Mouse (Mus musculus) embryo, embryonic 10 days (tissue): ENCODE measurements around the gene Akna.

Source experiments
- DNase-seq: peaks from one replicate; pipeline ENCODE4 v3.0.0-alpha.2; 2015; ENCODE audit warnings: low spot score

Gene Akna

DNA sequence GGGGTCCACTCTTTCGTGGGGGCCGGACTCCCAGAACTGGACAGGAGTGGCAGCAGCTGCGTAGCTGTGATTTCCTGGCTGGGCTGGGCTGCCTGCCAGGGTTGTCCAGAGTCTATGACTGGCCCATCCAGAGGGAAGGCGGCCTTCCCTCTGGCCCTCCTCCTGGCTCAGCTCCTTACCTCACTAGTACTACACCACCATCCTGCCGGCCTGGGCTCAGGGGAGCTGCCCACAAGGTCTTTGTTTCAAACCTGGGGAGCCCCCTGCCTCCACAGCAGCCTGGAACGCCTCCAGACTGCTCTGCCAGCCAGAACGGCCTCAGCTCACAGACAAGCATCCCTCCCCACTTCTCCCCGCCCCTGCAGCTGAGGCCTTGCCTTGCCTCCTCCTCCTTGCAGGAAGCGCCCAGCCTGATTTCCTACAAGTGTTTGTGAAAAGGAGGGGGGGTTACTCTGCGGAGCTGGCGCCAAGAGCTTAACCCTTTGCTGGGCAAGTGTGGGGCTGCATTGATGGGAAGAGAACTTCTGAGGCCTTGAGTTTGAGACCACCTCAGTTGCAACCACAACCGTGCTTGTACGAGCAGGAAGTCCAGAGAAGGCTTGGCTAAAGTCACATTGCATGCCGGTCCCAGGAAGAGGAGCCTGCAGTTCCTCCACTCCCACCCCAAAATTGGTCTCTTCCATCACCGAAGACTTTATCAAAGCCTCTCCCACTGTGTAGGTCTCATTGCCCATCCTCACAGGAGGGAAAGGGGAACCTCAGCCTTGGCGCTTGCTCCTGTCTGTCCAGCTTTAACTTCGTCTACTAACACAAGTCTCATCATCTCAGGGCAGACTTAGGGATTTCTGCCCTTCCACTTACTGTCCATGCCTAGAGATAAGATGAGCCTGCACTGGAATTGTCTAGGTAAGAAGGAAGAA, at the start of gene Akna:
TSS of gene Akna (minus strand) at position 315 of the 920 bp plus-strand sequence.
- DNase-seq, result peak; percentile 80

DNA sequence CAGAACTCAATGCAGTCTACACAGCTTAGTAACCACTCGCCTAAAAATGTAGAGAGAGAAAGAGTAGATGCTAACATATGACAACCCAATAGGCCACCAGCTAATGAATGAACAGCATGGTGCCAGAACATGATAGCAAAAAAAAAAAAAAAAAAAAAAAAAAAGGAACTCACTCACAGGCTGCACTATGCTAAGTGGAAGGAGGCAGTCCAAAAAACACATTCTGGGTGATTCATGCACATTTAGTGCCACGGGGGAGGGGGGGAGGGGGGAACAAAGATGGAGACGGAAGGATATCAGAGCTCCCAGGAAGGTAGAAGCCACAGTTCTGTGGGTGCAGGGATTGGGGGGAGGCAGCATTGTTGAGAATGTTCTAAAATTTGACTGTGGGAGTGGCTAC, 49.4 kb upstream of the Akna start:
- no peak for DNase-seq

DNA sequence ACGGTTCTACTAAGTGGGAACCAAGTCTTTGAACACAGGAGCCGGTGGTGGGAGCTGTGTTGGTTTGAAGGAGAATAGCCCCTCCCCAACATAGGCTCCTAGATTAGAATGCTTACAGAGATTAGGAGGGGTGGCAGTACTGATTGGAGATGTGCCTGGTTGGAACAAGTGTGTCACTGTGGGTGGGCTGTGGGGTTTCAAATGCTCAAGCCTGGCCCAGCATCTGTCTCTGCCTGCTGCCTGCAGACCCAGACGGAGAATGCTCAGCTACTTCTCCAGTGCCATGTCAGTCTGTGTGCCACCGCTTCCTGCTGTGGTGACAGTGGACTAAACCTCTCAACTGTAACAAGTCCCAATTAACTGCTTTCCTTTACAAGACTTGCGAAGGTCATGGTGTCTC, 47.4 kb upstream of the Akna start:
- no peak for DNase-seq

DNA sequence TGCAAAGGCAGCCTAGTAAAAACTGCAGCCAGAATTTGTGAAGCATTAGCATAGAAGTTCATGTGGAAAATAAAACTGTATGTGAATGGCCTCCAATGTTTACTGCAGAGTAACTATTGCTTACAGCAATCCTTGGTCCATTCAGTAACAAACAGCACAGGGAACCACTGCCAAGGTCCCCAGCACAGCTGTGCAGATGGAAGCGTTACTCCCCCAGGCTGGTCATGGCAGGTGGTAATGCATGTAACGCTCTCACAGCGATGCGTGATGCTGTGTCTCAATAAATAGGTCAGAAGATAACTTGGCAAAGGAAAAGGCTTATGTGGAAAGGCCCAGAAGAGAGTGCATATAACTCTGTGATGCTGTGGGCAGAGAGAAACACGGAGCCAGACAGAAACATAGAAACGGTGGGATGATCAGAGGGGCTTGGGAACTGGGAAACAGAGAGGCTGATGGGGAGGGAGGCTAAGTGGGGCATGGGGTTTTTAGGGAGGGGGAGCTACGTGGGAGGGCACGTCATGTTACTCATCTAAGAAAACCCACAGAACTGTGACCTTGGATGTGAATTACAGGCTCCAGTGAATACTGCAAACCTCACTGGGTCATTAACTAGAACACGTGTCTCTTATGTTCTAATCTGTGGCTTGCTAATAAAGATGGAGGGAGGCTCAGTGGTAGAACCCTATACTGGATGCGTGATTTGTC, 41.4 kb upstream of the Akna start:
- DNase-seq, result no peak

DNA sequence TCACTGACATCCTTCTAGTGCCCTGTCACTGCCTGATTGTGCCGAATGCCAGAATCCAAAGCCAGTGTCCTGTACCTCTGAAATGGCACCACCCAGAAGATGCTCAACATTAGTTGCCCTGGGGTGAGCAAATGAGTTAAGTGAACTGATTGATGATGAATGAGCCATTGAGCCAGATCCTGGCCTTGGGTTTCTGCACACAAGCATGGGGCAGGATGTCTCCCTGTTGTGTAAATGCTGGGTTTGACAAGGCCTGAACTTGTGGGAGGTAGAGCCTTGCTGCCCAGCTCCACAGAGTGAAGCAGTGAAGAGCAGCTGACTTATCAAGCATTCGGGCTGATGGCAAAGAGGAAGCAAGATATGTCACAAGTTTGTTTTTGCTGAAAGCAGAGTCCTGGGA, 39.9 kb upstream of the Akna start:
- DNase-seq, result no peak

DNA sequence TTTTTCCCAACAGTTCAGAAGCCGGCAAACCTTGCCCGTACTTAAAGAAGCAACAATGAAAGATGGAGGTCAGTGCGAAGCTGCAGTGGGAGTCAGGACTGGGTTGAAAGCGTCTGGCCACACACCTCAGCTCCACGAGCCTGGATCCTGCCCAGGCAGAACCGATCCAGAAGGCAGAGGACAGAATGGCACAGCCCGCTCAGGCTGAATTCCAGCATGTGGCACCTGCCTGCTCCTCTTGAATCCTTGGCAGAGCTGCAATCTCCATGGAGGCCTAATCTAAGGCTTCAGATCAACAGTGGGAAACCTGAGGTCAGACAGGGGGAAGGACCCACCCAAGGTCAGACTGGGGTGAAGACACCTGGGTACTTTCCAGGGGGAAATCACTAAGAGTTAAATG, 38.5 kb upstream of the Akna start:
- no peak for DNase-seq

DNA sequence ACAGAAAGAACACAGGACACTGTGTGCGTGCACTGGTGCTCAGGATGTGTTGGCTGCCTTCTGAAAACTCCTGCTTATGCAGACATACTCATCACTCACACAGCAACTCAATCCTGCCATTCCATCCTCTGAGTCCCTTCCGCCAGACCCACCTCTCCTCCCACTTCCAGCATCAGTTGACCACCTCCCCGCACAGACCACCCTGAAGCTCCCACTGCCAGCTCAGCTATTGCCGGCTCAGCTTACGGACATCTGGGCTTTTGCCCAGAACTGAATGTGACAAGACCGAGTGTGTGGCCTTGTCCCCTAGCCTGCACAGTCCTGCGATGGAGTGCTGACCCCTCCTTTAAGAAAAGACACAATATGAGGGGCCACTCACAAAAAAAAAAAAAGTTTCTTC, 37.1 kb upstream of the Akna start:
- peak; percentile 31 for DNase-seq

DNA sequence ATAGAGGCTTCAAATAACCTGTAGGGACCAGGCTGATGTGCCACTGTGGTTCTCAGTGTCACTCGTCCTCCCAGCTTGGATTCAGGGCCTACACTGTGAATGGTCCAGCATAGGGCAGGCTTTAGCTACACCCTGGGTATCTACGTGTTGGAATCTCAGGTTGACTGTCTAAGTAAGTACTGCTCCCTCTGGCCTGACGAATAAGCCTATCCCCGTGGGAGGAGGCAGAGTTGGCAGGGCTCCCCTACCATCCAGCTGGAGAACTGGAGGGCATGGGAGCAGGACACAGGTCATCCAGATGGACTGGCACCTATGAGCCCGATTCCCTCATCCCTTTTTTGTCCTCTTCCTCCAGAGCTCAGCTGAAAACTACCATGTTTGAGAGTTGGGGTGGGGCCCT, 34.8 kb upstream of the Akna start:
- DNase-seq, result no peak

DNA sequence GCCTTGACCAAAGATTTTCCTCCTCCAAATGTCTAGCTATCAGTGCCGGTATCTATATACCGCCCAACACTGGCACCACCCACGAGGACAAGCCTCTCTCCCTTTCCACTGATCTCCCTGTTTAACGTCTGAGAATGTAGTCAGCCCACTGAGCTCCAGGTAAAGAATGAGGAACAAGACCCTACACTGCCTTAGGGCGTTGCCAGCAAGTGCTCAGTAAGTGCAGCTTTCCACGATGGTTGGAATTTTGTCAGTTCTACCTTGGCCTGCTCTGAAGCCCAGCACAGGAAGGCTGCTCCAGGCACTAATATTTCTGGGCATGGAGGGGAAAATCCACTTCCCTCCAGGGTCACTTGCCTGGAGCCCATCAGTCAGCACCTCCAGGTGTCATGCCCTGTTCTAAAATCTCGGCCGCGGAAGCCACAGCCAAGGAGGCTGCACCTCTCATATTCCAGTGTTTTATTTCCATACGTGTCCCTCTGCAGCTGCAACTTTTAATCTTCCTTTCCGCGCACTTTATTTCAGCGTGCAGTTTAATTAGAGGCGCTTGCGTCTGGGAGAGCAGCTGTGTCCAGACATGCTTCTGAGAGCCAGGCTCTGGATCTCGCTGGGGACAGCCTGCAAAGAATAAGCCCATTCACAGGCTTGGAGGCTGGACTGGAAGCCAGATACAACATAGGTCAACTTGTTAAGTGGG, 34.1 kb upstream of the Akna start:
- DNase-seq, result no peak

DNA sequence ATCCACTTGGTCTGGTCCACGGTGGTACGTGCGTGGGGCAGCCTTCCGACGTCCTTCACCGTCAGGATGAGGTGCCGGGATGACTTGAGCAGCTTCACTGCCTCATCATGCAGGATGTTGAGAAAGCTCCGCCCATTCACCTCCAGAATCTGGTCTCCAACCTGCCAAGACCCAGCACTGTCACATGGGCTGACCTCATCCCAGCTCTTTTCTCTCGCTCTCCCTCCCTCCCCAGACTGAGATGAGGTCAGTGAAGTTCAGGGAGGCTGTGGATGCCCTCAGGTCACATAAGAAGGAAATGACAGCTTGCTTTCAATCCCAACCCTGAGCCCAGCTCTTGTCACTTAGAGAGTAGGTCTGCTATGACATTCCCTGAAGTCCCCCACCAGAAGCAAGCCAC, 32.2 kb upstream of the Akna start:
- DNase-seq, result peak; percentile 35

DNA sequence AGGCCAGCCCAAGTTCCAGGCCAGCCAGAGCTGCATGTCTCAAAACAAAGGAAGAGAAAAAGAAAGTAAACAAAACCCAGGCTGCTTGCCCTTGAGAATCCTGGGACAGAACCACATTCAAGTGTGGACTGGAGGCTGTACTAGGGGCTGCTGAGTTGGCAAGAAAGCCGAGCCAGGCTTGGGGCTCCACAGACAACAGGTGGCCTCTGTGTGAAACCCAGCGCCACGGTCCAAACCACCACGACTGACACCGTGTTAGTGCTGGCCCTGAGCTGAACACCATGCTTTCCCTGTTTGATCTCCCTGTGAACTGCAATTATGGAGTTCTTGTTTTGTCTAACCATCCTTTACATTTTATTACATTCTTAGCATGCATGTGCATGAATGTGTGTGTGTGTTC, 27.9 kb upstream of the Akna start:
- DNase-seq, result no peak

DNA sequence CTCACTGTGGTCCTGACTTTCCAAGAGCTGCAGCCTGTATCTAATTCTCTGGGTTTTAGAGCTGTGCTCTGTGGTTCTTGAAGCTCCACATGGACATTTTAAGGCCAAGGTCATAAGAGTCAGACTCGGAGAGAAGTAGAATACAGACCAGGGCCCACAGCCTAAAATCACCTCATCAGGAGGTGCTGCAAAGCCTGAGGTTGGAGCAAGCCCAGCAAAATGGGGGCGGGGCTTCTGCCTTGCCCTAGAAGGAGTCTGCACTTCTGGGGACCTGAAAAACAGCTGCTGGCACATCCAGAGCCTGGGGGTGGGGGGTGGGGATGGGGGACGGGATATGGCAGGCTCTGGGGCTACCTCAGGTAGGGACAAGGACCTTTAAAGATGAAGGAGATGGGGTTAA, 27.2 kb upstream of the Akna start:
- DNase-seq, result no peak

DNA sequence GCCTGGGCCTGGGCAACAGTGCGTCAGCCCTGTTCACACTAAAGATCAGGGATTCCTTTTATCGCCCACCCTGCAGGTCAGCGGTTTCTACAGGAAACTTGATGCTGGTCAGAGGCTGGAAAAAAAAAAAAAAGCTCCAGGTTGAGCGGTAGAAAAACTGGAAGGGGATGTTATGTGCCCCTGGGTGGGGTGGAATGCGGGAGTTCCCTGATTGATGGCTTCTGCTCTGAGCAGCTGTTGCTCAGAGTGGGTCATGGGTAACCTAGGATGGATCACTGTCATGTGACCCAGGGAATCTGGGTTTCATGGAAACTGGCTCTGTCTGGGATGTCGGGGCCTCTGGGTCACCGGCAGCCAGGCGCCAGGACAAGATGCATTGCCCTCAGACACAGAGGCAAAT, 23.2 kb upstream of the Akna start:
- peak; percentile 48 for DNase-seq

DNA sequence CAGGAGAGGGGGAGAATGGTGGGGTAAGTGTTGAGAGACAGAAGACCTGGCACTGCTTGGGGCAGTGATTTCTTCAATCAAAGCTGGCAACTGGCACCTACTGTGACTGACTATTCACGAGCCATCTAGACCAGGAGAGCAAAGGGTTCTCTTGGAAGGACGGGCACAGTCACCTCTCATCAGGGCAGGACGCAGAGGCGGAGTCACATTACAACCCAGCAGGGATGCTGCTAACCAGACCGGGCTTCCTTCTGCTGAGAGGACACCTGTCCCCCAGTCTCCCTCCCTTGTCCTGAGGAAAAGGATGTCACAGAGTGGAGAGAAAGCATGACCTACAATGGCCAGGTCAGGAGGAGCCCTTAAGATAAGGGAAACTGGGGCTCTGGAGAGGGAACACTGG, 20.7 kb upstream of the Akna start:
- DNase-seq, result no peak

DNA sequence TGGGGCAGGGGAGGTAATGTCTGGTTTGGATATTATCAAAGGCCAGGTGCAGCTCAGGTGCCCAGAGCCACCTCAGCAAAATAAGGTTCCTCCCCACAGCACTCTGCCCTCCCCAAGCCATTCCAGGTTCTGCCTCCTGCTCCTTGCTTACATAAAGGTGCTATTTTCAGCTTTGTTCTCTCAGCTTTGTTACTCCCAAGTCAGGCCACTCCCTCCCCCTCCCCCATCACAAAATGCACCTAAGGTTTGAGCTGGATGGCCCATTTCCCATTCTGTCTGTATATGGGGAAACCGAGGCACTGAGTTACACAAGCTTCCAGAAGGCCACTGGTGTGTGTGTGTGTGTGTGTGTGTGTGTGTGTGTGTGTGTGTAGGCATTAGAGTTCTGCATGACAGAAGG, 20.1 kb upstream of the Akna start:
- DNase-seq, result no peak

DNA sequence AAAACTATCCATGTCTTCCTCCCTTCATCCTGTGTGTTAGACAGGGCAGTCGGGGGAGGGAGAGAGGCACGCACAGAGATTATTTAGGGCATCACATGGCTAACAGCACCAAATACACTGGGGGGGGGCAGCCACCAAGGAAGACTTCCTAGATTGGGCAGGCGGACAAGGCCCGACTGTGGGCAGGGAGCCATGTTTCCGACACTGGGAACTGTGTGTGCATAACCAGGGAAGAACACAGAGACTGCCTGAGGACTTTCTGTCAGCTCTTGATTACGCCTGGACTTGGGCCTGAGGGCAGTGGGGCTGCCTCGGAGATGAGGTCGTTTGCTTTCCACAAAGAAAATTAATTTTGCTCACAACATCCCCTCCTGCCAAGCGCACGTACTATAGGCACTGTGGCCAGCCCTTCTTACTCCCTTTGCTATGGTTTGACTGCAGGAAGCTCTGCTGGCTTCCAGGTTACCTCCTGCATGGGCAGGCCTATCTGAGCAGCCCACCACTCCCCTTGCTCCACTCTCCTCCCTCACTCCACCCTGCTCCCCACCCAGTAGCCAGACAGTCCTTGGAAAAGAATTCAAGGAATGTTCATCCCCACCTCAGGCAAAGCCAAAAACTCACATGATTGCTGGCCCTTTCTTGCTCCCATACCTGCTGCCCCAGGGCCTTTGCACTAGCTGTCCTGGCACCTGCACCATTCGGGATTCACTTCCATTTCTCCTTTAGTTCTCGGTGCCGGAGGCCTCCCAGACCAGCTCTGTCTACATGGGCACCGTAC, 17.2 kb upstream of the Akna start:
- no peak for DNase-seq

DNA sequence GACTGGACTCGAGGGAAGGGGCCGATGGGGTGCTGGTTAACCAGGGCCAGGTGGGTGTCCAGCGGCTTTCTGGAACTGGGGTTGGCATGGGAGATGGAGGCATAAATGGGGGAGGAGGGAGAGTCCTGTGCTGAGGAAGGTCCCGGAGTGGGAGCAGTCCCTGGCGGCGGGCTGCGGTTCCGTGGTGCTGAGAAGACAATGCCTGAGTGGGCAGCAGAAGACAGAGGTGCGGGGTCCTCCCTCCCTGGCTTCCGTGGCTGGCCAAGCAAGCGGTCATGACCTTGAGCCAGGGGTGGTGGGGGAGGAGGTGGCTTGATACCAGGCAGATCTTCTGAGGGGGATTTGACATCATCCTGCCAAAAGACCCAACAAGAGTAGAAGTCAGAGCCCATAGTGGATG, 15.1 kb upstream of the Akna start:
- DNase-seq, result no peak

DNA sequence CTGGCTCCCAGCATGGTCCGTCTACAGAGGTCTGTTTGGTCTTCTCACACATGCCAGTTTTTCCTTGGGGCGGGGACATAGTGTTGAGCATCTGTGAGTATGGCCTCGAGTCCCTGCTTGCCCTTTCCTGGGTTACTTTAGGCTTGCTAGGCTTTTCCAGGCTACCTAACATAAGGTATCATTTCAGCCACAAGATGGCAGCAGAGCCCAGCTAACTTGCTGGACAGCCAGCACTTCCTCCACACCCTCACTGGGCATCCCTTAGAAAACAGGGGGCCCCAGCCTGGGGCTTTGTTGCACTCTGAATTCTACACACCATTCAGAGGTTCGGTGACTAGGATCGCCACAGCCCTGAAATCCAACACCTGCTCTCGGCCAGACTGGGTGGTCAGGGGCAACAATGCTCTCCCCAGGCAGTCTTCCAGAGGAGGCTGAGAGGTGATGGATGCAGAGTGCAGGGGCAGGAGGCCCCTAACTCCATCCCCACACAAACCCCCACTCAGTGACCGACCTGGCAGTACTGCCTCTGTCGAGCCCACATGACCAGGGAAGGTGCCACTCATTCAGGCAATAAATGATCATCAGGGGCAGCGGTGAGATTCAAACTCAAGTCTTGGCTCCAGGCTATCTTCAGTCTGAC, 14.3 kb upstream of the Akna start:
- DNase-seq, result peak; percentile 95

DNA sequence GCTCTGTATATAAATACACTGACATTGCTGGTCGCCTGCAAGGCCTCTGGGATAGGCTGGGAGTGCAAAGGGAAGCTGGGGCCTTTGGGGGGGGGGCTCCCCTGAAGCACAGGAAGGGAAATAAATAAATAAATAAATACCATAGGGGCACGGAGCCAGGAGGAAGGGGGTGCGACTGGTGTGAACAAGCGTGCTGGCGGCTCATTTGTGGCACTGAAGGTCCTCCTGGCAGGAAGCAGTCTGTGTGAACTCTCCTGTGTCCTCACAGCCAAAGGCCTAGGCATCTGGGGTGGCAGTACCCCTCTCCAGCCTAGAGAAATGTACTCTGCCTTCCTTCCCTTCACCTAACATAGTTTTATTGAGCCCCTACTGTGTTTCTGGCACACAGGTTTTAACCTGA, 11.8 kb upstream of the Akna start:
- no peak for DNase-seq

DNA sequence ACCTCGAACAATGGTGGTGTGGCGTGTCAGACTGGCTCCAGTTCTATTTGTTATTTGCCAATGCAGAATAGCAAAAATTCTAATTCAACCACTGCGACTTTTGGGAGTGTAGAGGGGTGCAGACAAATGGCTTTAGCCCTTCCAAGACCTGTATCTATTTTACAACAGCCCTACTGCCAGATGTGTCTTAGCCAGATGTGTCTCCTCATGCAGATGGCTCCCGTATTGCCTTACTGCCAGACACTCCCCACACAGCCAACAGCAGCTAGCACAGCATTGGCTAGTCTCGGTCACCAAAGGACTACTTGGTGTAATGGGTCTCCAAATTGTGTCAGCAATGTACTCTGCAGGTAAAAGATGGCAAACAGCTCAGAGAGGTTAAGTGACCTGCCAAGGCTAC, 8.1 kb upstream of the Akna start:
- no peak for DNase-seq

DNA sequence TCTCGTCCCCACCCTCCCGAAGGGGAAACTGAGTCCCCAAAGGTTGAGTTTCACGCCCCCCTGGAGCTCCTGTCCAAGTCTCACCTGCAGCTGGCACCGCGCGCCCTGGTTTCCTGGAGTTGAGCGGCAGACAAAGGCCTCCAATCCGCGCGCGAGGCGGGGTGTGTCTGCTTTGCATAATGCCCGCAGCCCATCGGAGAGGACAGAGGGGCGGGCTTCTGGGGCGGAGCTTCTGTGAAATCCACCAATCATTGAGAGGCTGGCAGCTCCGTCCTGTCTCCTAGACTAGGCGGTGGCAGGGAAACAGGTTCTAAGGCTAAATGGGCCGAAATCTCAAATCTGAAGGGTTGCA, 7.4 kb upstream of the Akna start:
- peak; percentile 97 for DNase-seq
